Mouse (Mus musculus) hindbrain, embryonic 14.5 days (tissue): ENCODE measurements around the gene Sapcd2. TPM values are rescaled to one million over a fixed set of nuclear protein-coding genes. Genes with fewer than 3 reads are reported as not detected.

Source experiments
- ATAC-seq: fragments of 200-750 bp; cut with Nextera tagmentation; 2 replicates; pipeline ENCODE4 v1.8.0; 2017; ENCODE audit warnings: moderate number of reproducible peaks, mild to moderate bottlenecking, moderate TSS enrichment, moderate library complexity; ENCODE audit not compliant: low FRiP score
- DNase-seq: peaks from one replicate; pipeline ENCODE4 v3.0.0-alpha.2; 2015; ENCODE audit warnings: low spot score
- H3K27ac ChIP-seq: fragments of 300-500 bp; sonication (generic); 2 replicates; pipeline ENCODE4 v1.5.1; 2014; ENCODE audit warnings: mild to moderate bottlenecking, moderate library complexity
- H3K27me3 ChIP-seq: fragments of 300-500 bp; sonication (generic); 2 replicates; pipeline ENCODE4 v1.6.1; 2014; ENCODE audit warnings: mild to moderate bottlenecking, low read length, mixed read lengths; ENCODE audit not compliant: control insufficient read depth, insufficient read depth
- H3K36me3 ChIP-seq: fragments of 300-500 bp; sonication (generic); replicated peaks from 2 replicates; pipeline ENCODE4 v1.6.1; 2014; ENCODE audit not compliant: control insufficient read depth, insufficient read depth
- H3K4me1 ChIP-seq: fragments of 300-500 bp; sonication (generic); replicated peaks from 2 replicates; pipeline ENCODE4 v1.6.1; 2014; ENCODE audit warnings: antibody characterized with exemption, low read length, mixed read lengths; ENCODE audit not compliant: control insufficient read depth, insufficient read depth
- H3K4me2 ChIP-seq: fragments of 300-500 bp; sonication (generic); replicated peaks from 2 replicates; pipeline ENCODE4 v1.6.1; 2014; ENCODE audit warnings: mild to moderate bottlenecking, moderate library complexity
- H3K4me3 ChIP-seq: fragments of 300-500 bp; sonication (generic); replicated peaks from 2 replicates; pipeline ENCODE4 v1.5.1; 2014; ENCODE audit warnings: mild to moderate bottlenecking, low read length
- H3K9ac ChIP-seq: fragments of 300-500 bp; sonication (generic); 2 replicates; pipeline ENCODE4 v1.6.1; 2014
- H3K9me3 ChIP-seq: fragments of 300-500 bp; sonication (generic); 2 replicates; pipeline ENCODE4 v1.6.1; 2016; ENCODE audit warnings: low read length; ENCODE audit not compliant: control insufficient read depth
- WGBS: fragments of 180-500 bp; shearing (Covaris S2); extraction: QIAGEN DNeasy Blood & Tissue Kit; methylation state at CpG from one replicate; pipeline ENCODE4 v1.1.7; 2014; 5-methylcytosine and 5-hydroxymethylcytosine counted together
- polyA plus RNA-seq: library from polyadenylated mRNA; unstranded; fragments of >200 nt; fragmentation: Nextera tagmentation; extraction: Ambion mirVana; gene quantifications from 2 replicates; pipeline ENCODE4 v1.2.1, GENCODE M21; 2014

The Sapcd2 gene
- 10.0 and 10.8 TPM in 2 replicates for polyA plus RNA-seq

DNA sequence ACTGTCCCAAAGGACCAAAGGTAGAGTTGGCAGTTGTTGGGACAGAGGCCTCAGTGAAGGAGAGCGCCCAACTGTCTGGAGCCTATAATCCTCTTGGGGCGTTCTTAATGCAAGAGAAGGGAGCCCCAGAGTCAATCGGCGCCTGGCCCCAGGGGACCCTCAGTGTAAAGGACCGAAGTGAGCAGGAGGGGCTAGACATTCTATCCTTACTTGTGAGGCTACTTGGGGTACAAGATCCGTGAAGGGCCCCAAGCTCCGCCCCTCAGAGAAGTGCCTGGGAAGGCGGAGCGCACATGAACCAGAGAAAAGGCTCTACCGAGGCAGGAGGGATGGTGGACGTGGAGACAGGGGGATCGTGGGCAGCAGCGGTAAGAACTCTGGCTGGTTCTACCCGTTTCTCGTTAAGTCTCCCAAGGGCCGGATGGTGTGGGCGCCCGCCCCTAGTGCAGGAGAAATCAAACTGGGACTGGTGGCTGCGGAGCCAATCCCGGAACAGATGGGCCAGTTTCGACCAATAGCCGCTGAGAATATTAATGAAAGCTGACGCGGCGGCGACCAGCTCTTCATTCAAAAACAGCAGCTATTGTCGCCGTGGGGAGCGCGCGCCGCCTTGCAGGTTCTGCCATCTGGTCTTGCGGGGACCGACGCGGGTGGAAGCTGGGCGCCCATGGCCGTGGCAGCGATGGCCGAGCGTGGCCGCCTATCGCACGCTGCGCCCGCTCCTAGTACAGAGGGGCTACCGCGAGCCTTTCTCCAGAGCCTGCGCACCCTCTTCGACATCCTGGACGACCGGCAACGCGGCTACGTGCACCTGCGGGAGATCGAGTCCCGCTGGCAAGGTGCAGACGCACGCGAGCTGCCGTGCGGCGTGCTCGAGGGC is at the start of gene Sapcd2:
Gene Sapcd2, plus strand, starts transcription at position 558 of the 880 bp plus-strand sequence.
- ATAC-seq (peak; percentile 94), DNase-seq (peak; percentile 80)
- 1% methylated on average over 65 of the region's 65 CpGs for WGBS

DNA sequence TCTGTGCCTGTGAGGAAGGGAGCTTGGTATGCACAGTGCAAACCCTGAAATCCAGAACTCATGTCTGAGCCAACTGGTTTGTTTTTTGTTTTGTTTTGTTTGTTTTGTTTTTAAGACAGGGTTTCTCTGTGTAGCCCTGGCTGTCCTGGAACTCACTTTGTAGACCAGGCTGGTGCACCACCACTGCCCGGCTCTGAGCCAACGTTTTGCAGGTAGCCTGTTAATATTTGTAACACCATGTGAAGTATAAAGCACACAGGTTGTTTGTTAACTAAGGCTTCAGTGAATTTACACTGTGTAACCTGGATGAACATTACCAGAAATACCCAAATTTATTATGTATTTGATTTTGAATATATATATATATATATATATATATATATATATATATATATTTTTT is 46.1 kb upstream of the Sapcd2 start:
- 76% methylated on average over 2 of the region's 2 CpGs for WGBS
- no peak overlapping the region for H3K27ac ChIP-seq
- ATAC-seq (no peak), DNase-seq (no peak)
- H3K27me3 ChIP-seq = peaks cover 12% of the 10 kb centered on the region; the same call in 1 of the 2 replicates
- H3K4me1 ChIP-seq = no peaks in the 10 kb centered on the region
- H3K9ac ChIP-seq = no peak overlapping the region
- H3K4me2 ChIP-seq = no peak overlapping the region
- H3K4me3 ChIP-seq = no peak overlapping the region
- H3K9me3 ChIP-seq = no peaks in the 10 kb centered on the region
- H3K36me3 ChIP-seq = no peaks in the 10 kb centered on the region

More for the DNA sequence above, at the start of gene Sapcd2:
- H3K36me3 ChIP-seq = no peaks in the 10 kb centered on the region
- peak within 1 kb of the TSS; percentile 70 for H3K9ac ChIP-seq
- peak within 1 kb of the TSS; percentile 99 for H3K4me2 ChIP-seq
- no peaks in the 10 kb centered on the region for H3K9me3 ChIP-seq
- H3K4me3 ChIP-seq = peak within 1 kb of the TSS; percentile 70
- H3K27me3 ChIP-seq = no peaks in the 10 kb centered on the region; the same call in 1 of the 2 replicates
- peaks cover 19% of the 10 kb centered on the region for H3K4me1 ChIP-seq
- 0 out of 2 replicates have a peak within 1 kb of the TSS, but pooled peaks have one; percentile 62 for H3K27ac ChIP-seq

DNA sequence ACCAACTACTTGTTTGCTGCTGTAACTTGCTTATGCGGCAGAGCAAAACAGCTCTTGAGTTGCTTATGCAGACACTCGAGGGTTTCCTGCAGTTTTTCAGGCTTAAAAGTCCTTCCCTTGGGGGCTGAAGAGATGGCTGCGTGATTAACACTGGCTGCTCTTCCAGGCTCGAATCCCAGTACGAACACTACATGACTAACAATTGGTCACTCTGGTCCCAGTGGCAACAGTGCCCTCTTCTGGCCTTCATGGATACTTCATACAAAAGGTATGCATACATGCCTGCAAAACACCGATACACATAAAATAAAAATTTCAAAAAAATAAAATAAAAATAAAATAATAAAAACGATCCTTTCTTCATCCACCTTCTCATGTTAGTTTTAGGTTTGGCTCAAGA is 43.7 kb upstream of the Sapcd2 start:
- H3K4me2 ChIP-seq = no peak overlapping the region
- ATAC-seq (no peak), DNase-seq (peak; percentile 49)
- no peak overlapping the region for H3K4me3 ChIP-seq
- no peaks in the 10 kb centered on the region for H3K36me3 ChIP-seq
- H3K4me1 ChIP-seq = peaks cover 10% of the 10 kb centered on the region
- no peak overlapping the region for H3K9ac ChIP-seq
- no peak overlapping the region for H3K27ac ChIP-seq
- no peaks in the 10 kb centered on the region for H3K27me3 ChIP-seq
- 32% methylated on average over 7 of the region's 7 CpGs for WGBS
- no peaks in the 10 kb centered on the region for H3K9me3 ChIP-seq

DNA sequence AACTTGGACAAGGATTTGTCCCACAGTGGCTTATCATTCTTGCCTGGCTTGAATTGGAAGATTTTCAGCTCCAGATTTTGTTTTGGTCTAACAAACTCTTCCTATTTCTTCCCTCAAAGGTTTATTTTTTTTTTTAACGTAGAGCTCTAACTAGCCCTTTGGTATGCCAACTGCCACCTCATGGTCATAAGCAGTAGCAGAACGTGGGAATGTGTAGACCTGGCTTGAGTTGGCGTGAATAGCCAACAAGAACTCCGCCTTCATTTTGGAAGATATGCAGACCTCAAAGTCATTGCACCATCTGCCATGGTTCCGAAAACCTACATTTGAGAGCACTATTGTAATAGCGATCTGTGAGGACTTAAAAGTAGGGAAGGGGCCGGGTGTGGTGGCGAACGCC is 40.7 kb upstream of the Sapcd2 start:
- no peak for DNase-seq
- peaks cover 26% of the 10 kb centered on the region for H3K36me3 ChIP-seq
- 62% methylated on average over 9 of the region's 9 CpGs for WGBS
- no peaks in the 10 kb centered on the region for H3K9me3 ChIP-seq
- H3K9ac ChIP-seq = peak overlapping the region; percentile 97
- peaks cover 15% of the 10 kb centered on the region for H3K4me1 ChIP-seq
- no peak overlapping the region for H3K27ac ChIP-seq
- no peak for ATAC-seq
- peak overlapping the region; percentile 98 for H3K4me3 ChIP-seq
- peak overlapping the region; percentile 91 for H3K4me2 ChIP-seq
- no peaks in the 10 kb centered on the region for H3K27me3 ChIP-seq

DNA sequence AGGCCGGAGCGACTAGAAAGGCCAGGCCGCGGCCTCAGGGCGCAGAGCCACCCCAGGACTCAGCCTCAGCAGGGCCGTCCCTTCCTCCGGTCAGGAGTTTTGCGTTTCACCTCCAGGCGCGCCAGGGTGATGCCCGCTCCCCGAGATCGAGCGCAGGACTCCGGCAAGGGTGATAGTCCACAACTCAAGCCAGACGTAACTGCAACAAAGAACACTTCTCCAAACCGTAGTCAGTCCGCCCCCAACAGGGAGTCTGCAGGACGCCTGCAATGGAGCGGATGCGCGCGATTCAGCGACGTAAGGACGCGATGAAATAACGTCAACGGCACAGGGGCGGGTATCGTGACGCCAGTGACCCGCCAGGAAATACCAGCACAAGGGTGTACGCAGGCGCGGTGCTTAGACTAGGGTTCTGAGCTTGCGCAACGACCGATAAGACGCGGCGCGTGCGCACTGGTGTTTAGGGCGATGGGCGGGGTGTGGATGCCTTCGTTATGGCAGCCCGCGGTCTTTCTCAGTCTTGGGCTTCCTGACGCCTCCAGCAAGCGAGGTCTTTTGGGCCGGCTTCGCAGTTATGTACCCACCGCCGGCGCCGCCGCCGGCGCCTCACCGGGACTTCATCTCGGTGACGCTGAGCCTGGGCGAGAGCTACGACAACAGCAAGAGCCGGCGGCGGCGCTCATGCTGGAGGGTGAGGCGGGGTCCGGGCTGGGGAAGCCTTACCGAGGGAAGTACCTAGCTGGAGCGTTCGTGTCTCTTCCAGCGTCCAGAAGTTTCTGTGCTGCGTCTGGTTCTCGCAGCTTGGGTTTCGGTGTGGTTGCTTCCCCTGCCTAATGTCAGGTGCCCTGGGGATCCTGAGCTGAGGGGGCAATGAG is 39.6 kb upstream of the Sapcd2 start, which contains the start of gene Man1b1:
Gene Man1b1, plus strand, starts transcription at position 53 of the 875 bp plus-strand sequence.
- WGBS = under 1% methylated on average over 68 of the region's 78 CpGs
- Histone ChIP-seq H3K4me1 (peaks cover 15% of the 10 kb centered on the region), H3K27ac (peak within 1 kb of the TSS; percentile 94), H3K27me3 (no peaks in the 10 kb centered on the region), H3K36me3 (peaks cover 36% of the 10 kb centered on the region), H3K4me3 (peak within 1 kb of the TSS; percentile 98), H3K9ac (peak within 1 kb of the TSS; percentile 97), H3K4me2 (peak within 1 kb of the TSS; percentile 91), H3K9me3 (no peaks in the 10 kb centered on the region)
- ATAC-seq = peak; percentile 98
- peak; percentile 100 for DNase-seq

DNA sequence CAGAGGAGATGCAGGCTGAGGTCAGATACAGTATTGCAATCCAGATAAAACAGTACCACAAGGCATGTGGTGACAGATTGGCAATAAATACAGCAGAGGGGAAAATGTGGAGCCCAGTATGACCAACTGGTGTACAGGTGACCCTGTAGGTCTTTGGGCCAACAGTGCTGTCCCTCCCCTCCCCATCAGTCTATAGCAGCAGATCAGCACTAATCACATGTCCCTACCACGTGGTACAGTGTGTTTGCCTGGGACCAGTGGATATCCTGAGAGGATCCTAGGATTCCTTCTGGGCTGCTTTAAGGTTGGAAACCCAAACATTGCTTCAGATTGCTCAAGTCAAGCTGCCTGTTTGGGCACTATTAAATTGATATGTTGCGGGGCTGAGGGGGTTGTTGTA is 38.6 kb upstream of the Sapcd2 start:
- peak overlapping the region; percentile 91 for H3K4me2 ChIP-seq
- no peak for ATAC-seq
- H3K4me3 ChIP-seq = peak overlapping the region; percentile 98
- H3K36me3 ChIP-seq = peaks cover 47% of the 10 kb centered on the region
- 88% methylated on average over 2 of the region's 2 CpGs for WGBS
- no peak overlapping the region for H3K27ac ChIP-seq
- H3K27me3 ChIP-seq = no peaks in the 10 kb centered on the region
- no peak for DNase-seq
- H3K9ac ChIP-seq = peak overlapping the region; percentile 97
- H3K4me1 ChIP-seq = peaks cover 15% of the 10 kb centered on the region
- no peaks in the 10 kb centered on the region for H3K9me3 ChIP-seq

DNA sequence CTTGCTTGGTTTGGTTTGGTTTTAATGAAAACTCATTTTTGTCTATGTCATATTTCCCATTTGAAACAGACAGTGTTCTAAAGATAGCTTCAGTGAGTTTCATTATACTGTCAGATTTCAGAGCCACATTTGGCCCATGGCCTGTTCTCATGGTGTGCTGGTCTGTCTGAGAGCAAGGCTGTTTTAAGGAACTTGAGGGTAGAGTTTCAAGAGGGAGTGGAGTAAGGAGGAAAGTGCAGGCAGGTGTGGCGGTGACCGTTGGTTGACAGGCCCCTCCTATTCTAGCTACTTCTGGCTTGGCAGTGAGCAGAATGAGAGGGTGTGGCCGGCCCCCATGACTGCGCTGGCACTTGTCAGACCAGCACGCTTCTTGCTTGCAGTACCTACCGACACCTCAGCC is 33.8 kb upstream of the Sapcd2 start:
- Histone ChIP-seq H3K27me3 (no peaks in the 10 kb centered on the region), H3K4me1 (peaks cover 7% of the 10 kb centered on the region), H3K4me2 (no peak overlapping the region), H3K36me3 (peaks cover 89% of the 10 kb centered on the region), H3K27ac (no peak overlapping the region), H3K9ac (no peak overlapping the region), H3K4me3 (no peak overlapping the region), H3K9me3 (no peaks in the 10 kb centered on the region)
- 93% methylated on average over 6 of the region's 6 CpGs for WGBS
- no peak for ATAC-seq
- DNase-seq = no peak

DNA sequence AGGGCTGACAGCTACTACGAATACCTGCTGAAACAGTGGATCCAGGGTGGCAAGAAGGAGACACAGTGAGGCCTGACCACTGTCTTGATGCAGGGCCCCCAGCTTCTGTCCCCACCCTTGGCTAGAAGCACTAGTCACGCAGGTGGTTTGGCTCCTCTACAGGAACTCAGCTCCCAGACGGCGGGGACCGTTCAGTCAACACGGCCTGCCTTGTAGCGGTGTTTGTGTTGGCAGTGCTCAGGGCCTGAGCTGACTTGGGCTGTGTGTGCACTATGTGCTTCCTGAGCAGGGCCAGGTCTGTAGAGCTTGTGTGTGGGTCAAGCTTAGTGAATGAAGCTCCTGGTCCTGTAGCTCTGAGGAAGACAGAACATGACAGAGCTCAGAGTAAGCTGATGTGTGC is 24.0 kb upstream of the Sapcd2 start:
- no peak overlapping the region for H3K9ac ChIP-seq
- no peaks in the 10 kb centered on the region for H3K9me3 ChIP-seq
- no peak for DNase-seq
- no peaks in the 10 kb centered on the region for H3K27me3 ChIP-seq
- H3K4me2 ChIP-seq = no peak overlapping the region
- no peak for ATAC-seq
- 92% methylated on average over 7 of the region's 7 CpGs for WGBS
- H3K4me1 ChIP-seq = no peaks in the 10 kb centered on the region
- no peak overlapping the region for H3K4me3 ChIP-seq
- H3K36me3 ChIP-seq = peaks cover 100% of the 10 kb centered on the region
- H3K27ac ChIP-seq = no peak overlapping the region

DNA sequence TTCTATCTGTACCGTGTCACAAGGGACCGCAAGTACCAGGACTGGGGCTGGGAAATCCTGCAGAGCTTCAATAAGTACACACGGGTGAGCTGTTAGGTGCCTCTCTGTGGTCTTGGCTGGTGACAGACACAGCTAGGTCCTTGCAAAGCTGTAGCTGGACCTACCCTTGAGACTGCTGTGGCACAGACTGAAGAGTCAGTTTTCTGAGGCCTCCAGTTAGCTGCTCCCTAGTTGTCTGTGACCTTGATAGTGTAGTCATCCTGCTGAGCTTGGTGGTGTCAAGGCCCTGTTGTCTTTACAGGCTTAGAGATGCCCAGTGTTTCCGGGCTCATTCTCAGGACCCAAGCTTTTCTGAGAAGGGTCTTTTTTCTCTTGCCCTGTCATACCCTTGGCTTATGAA is 22.6 kb upstream of the Sapcd2 start:
- H3K9ac ChIP-seq = no peak overlapping the region
- no peak for ATAC-seq
- H3K36me3 ChIP-seq = peaks cover 98% of the 10 kb centered on the region
- no peak overlapping the region for H3K4me3 ChIP-seq
- H3K27ac ChIP-seq = no peak overlapping the region
- DNase-seq = no peak
- H3K27me3 ChIP-seq = no peaks in the 10 kb centered on the region
- WGBS = 95% methylated on average over 4 of the region's 4 CpGs
- no peaks in the 10 kb centered on the region for H3K4me1 ChIP-seq
- H3K9me3 ChIP-seq = no peaks in the 10 kb centered on the region
- no peak overlapping the region for H3K4me2 ChIP-seq
